ENCODE assay signal across 14 mouse cellular contexts in the genomic region with DNA sequence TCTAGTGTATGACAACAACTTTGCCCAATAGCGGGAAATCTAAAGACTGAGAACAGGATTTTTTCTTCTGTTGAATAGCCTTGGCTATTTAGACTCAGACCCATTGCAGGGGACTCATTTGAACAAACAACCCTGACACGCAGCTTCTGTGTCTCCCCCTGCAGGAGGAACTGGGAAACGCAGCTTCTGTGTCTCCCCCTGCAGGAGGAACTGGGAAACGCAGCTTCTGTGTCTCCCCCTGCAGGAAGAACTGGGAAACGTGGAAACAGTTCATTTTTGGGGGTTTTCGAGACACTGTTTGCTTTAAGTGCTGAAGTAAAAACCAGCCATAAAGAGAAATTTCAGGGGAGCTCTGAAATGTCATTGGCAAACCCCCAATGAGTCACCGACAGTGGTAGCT.
DNase-seq lines count a peak whose midpoint lies in the region; ATAC-seq and TF ChIP-seq lines count a peak whose summit lies in the region.
"Had no signal": no experiment of that assay in that cellular context is flagged by ENCODE, and none has a peak within 500 bp of the region (broad histone marks: within the 10 kb centered on the region; RNA-seq: fewer than 3 reads in every experiment).

No protein-coding gene starts in this region.

- DNase-seq in heart, postnatal 4 days, result peak; percentile 39
- DNase-seq in heart, adult 9 months (ENCODE audit: low spot score in 2 of 2), result no peak
- no peak for DNase-seq in thymus, adult 2 months
- DNase-seq in thymus, postnatal 0 days (ENCODE audit: low spot score), result no peak
- no peak for DNase-seq in Muller cell, postnatal 12 days (ENCODE audit: inconsistent ontology term)
- DNase-seq: gastrocnemius, postnatal 25 days; kidney, postnatal 4 days had no signal

- H3K4me1 ChIP-seq in thymus, adult 2 months (replicated peaks; ENCODE audit: control insufficient read depth, insufficient read depth, low read length), result peaks cover 4% of the 10 kb centered on the region
- peaks cover 7% of the 10 kb centered on the region; the same call in 1 of the 2 replicates for H3K4me1 ChIP-seq in cortical plate, adult 2 months (ENCODE audit: control insufficient read depth, insufficient read depth, low read length)
- H3K4me1 ChIP-seq: limb, embryonic 12.5 days; stomach, embryonic 15.5 days had no signal

- H3K4me3 ChIP-seq in thymus, adult 2 months (ENCODE audit: control insufficient read depth, insufficient read depth, low read length), result no peak overlapping the region
- no peak overlapping the region for H3K4me3 ChIP-seq in cortical plate, adult 2 months (ENCODE audit: insufficient read depth, low read length)
- H3K4me3 ChIP-seq: embryonic facial prominence, embryonic 15.5 days; hindbrain, embryonic 13.5 days; limb, embryonic 12.5 days; midbrain, embryonic 12.5 days; stomach, embryonic 15.5 days had no signal

- H3K27me3 ChIP-seq in thymus, adult 2 months (ENCODE audit: control insufficient read depth, insufficient read depth, low read length), result no peaks in the 10 kb centered on the region
- H3K27me3 ChIP-seq: embryonic facial prominence, embryonic 15.5 days; hindbrain, embryonic 13.5 days; limb, embryonic 12.5 days; stomach, embryonic 15.5 days had no signal

- TF ChIP-seq CTCF in thymus, adult 2 months (IDR thresholded peaks at IDR 0.05; ENCODE audit: borderline replicate concordance, control insufficient read depth, extremely low read depth, insufficient read depth, low read length, poor library complexity), result peak; percentile 77; the same call in 1 of the 2 replicates
- peak; percentile 75 for TF ChIP-seq CTCF in cortical plate, adult 2 months (IDR thresholded peaks at IDR 0.05; ENCODE audit: extremely low read depth, insufficient read depth, low read length)

- no peak overlapping the region for H3K27ac ChIP-seq in thymus, adult 2 months (ENCODE audit: control insufficient read depth, insufficient read depth, low read length)
- H3K27ac ChIP-seq in cortical plate, adult 2 months (ENCODE audit: insufficient read depth, low read length), result no peak overlapping the region
- H3K27ac ChIP-seq: embryonic facial prominence, embryonic 15.5 days; limb, embryonic 12.5 days; midbrain, embryonic 12.5 days; stomach, embryonic 15.5 days had no signal

- no peak for ATAC-seq in erythroblast, adult 5-6 weeks (replicated peaks; ENCODE audit: low FRiP score, poor library complexity, severe bottlenecking)

- WGBS in thymus, adult 2 months, result 79% methylated on average over 7 of the region's 7 CpGs

- TF ChIP-seq POLR2A in thymus, adult 2 months (IDR thresholded peaks at IDR 0.05; ENCODE audit: control insufficient read depth, extremely low read depth, insufficient read depth, low read length, poor library complexity), result no peak
- no peak for TF ChIP-seq POLR2A in cortical plate, adult 2 months (IDR thresholded peaks at IDR 0.05; ENCODE audit: extremely low read depth, insufficient read depth, low read length)

- H3K36me3 ChIP-seq in thymus, adult 2 months (ENCODE audit: control insufficient read depth, insufficient read depth, low read length), result no peaks in the 10 kb centered on the region
- H3K36me3 ChIP-seq: embryonic facial prominence, embryonic 15.5 days; hindbrain, embryonic 13.5 days; limb, embryonic 12.5 days; midbrain, embryonic 12.5 days; stomach, embryonic 15.5 days had no signal
